Mouse (Mus musculus) cerebellum, adult 9-11 months (tissue): ENCODE results near the gene Dapl1.

ENCODE experiments used
- DNase-seq: peaks from one replicate; pipeline ENCODE4 v3.0.0; 2022

Dapl1 gene

DNA sequence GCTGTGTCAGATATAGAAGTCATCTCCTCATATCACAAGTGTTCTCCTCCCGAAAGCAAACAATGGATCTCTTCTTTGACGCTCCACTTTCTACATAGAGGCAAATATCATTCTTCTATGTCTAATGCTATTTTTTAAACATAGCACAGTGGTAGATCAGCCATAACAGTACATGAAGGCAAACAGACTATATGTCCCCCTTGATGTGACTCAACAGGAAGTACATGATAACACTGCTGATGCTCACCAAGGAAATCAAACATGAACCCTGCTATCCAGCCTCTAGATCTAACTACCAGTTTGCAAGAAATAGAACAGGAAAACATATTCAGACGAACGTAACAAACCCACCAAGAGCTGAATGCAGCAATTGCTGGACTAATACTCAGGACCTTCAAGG lies 10.1 kb upstream of the Dapl1 start:
- no peak for DNase-seq

DNA sequence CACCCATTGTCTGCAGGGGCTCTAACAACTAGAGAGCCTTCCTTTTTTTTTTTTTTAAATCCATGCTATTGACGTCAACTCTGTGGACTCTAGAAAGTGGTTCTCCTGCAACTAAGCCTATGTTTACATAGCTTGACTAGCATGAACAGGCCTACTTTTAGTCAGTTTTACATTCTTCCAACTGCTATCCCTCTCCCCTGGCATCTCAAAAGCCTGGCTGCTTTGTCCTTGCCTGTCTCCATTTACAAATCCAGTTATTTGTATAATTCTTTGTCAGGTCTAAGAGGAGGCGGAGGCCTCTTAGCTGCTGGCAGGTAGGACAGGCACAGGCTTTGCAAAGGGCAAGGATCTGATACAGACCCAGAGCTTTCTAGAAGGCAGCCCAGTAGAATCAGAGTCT lies 627 bp downstream of the Dapl1 start:
- no peak for DNase-seq

GRCm38 (mm10) chr2:59485657-59486056 lies 1.2 kb downstream of the Dapl1 start:
- no peak for DNase-seq

DNA sequence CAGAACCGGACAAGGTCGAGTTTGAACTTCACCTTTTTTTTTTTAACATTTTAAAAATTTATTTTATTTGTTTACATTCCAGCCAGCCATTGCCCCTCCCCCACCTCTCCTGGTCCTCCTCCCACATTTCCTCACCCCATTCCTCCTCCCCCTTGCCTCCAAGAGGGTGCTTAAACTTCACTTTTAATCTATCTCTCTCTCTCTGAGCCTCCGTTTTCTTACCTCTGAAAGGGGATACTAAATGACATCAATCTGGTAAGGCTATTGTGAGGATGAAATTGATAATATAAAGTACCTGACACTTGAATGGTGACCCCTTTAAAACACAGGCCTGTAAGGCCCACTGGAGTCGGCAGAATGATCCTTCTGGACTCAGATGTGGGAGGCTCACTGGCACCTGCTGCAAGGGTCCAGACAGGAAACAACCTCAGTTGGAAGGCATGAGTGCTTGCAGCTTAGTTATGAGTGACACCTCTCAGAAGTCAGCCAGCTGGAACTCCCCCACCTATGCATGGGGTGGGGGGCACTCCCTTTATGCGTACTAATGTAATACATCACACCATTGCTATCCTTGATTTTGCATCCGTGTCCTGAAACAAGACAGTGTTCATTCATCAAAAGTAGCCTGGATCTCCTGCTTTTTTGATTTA lies 1.9 kb downstream of the Dapl1 start:
- no peak for DNase-seq

DNA sequence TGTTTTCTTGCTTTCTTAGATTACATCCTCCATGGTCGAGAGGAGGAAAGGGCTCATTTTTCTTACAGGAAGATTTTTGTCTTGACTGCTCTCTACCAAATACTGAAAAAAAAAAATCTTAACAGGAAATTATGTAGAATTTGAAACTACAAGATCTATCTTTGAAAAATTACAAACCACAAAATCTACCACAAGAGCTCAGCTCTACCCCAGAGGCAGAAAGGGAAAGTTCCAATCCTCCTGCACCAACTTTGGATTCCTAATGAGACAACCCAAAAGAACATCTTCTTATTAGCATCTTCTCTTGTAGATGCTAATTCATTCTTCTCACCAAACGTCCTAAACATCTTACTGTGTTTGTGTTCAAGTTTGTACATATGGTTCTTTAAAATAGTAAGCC lies 3.8 kb downstream of the Dapl1 start:
- no peak for DNase-seq

- DNase-seq = no peak
Measured at GRCm38 (mm10) chr2:59490353-59490752, 5.9 kb downstream of the Dapl1 start.

DNA sequence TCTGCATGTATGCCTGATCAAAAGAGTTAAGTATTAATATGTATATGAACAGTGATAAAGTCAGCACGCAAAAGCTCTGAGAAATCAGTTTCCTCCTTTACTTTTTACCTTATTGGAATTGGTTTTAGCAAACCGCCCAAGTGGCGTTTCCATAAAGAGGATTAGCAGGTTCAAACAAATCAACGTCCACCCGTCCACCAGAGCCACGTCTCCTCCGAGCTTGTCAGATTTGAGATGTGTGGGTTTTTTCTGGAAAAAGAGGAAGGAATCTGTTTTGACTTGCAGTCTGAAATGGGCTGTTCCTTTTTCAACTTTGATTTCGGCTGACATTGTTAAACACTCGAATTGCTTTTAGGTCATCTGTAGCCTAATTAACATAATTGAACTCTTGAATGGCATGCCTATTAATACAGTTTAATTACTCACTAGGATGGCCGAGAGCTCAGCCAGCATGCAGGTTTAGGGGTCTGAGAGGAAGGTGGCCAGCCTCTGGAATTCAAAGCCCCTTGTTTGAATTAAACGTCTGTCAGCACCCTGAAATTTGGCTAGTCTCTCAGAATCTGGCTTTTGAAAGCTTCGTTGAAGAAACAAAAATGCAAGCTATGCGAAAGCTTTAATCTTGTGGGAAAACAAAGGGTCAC lies 9.1 kb downstream of the Dapl1 start:
- DNase-seq = no peak

DNA sequence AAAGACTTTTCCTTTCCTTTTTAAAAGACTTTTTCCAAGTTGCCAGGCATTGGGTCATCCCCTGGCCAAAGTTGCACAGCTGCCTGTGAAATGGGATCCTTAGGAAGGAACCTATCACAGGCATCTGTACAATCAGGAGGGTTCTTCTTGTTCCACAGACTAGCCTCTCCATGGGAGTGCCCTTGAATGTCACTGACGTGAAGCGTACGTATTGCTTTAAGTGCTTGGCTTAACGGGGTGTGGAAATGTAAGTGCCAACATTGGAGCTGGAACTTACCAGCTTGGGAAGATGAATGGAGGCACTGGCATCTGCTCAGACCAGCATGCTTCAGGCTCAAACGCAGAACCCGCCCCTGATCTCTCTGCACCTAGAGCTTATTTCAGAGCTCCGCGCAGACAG lies 14.7 kb downstream of the Dapl1 start:
- DNase-seq = no peak

- no peak for DNase-seq
Measured at GRCm38 (mm10) chr2:59499717-59500116, 15.3 kb downstream of the Dapl1 start.

GRCm38 (mm10) chr2:59509061-59509460 lies 24.6 kb downstream of the Dapl1 start:
- no peak for DNase-seq

GRCm38 (mm10) chr2:59510416-59510815 lies 26.0 kb downstream of the Dapl1 start:
- peak; percentile 92 for DNase-seq

DNA sequence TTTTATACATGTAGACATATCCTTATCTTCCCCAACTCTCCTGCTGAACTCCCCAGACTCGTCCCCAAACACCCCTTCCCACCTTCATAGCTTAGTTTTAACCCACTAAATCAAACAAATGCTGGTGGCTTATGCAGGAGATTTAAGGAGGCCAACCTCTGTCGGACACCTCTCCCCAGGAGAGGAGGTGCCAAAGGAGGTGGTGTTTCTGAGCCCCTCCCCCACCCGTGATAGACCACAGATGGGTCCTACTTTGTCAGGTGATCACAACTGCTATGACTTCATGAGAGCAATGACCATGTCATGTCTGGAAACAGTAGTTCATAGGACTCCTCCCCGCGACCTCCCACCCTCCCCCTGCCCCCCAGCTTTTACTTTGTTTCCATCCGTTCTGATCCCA lies 26.4 kb downstream of the Dapl1 start:
- peak; percentile 53 for DNase-seq

GRCm38 (mm10) chr2:59520663-59521062 lies 36.2 kb downstream of the Dapl1 start:
- no peak for DNase-seq

- peak; percentile 76 for DNase-seq
Measured at GRCm38 (mm10) chr2:59522079-59522684, 37.7 kb downstream of the Dapl1 start.

GRCm38 (mm10) chr2:59523526-59523925 lies 39.1 kb downstream of the Dapl1 start:
- DNase-seq = no peak

GRCm38 (mm10) chr2:59526893-59527292 lies 42.4 kb downstream of the Dapl1 start:
- DNase-seq = no peak

GRCm38 (mm10) chr2:59529574-59530080 lies 45.2 kb downstream of the Dapl1 start:
- DNase-seq = no peak

DNA sequence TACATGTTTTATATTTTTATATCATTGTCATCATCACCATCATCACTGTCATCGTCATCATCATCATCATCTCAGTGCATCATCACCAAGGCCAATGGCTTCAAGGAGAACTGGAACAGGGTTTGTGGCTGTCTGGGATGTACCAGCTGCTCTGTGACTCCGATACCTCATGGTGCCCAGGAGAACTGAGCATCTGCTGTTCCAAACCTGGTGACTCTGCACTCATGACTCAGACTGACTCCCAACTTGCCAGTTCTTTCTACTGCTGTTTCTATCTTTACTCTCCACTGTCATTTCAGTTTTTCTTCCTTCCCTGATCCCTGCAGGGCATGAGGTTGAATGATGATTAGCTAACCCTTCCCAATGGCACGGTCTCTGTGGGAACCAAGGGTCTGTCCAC lies 46.4 kb downstream of the Dapl1 start:
- no peak for DNase-seq

- DNase-seq = no peak
Measured at GRCm38 (mm10) chr2:59532999-59533398, 48.5 kb downstream of the Dapl1 start.

GRCm38 (mm10) chr2:59533504-59533903 lies 49.1 kb downstream of the Dapl1 start:
- peak; percentile 45 for DNase-seq

GRCm38 (mm10) chr2:59533971-59534748 lies 49.7 kb downstream of the Dapl1 start:
- no peak for DNase-seq

GRCm38 (mm10) chr2:59536958-59537357 lies 52.5 kb downstream of the Dapl1 start:
- no peak for DNase-seq

DNA sequence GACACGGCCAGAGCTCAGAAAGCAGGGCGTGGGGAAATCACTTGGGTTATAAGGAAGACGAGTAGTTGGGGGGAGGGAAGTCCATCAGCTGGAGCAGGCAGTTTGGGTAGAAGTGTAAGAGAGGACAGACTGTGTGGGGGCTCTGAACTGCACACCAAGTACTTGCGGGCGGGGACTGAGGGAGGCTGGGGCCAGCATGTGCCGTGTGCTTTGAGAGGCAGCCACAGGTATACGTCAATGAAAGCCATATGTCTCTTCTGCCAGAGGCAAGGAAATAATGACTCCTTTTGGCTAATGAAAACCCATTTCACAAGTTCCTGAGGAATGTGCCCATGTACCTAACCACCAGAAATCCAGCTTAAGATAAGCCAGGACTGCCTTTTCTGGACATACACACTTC lies 53.6 kb downstream of the Dapl1 start:
- no peak for DNase-seq

DNA sequence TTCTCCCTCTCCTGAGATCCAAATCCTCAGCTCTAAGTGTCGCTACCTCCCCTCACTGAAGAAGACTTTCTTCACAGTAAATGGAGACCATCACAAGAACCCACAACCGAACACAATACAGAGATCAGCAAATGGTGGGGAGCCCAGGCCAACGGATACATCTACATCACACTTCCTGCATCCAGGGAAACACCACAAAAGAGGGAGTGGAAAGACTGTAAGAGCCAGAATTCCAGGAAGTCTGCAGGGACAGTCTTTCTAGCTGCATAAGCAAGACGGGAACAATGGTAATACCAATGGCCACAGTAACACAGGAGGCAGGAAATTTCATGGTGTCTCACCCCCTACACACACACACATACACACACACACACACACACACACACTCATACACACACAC lies 55.3 kb downstream of the Dapl1 start:
- DNase-seq = no peak
